Mouse (Mus musculus) kidney, adult 2 months (tissue): Measurements from ENCODE around the gene Kcnn4.

Experiments
- CTCF ChIP-seq: fragments of 200-500 bp; conservative IDR thresholded peaks from 2 replicates; pipeline ENCODE4 v1.5.1; 2011; ENCODE audit warnings: low read depth, mild to moderate bottlenecking, control low read depth, low read length, moderate library complexity, mixed read lengths; ENCODE audit not compliant: insufficient read depth, insufficient read length
- POLR2A ChIP-seq: fragments of 200-500 bp; IDR thresholded peaks from one replicate; pipeline ENCODE4 v1.6.1; 2011; ENCODE audit warnings: low read depth, low read length, control low read depth

GRCm38 (mm10) chr7:24399256-24400081 lies 29.4 kb downstream of the Kcnn4 start, which contains the start of gene Smg9:
- TF ChIP-seq POLR2A = no peak
- TF ChIP-seq CTCF = no peak
